Mouse (Mus musculus): ENCODE results near the gene Slc26a5. TPM values are rescaled to one million over a fixed set of nuclear protein-coding genes. Genes with fewer than 3 reads are reported as not detected.

Gene Slc26a5
- total and polyA plus RNA-seq, 2 experiments from 2014 or later: not detected

- Histone ChIP-seq H3K4me1 (ENCODE audit: control insufficient read depth, insufficient read depth) (no peaks in the 10 kb centered on the region), H3K4me2 (ENCODE audit: low read depth, low read length) (no peak overlapping the region), H3K9ac (replicated peaks; ENCODE audit: low read depth, low read length) (no peak overlapping the region), H3K9me3 (replicated peaks; ENCODE audit: control insufficient read depth, low read length) (no peaks in the 10 kb centered on the region), H3K27me3 (ENCODE audit: control insufficient read depth, insufficient read depth, low read length) (no peaks in the 10 kb centered on the region), H3K4me3 (ENCODE audit: low read depth, low read length) (no peak overlapping the region), H3K27ac (ENCODE audit: low read depth) (no peak overlapping the region), H3K36me3 (replicated peaks; ENCODE audit: control insufficient read depth, insufficient read depth, low read length) (no peaks in the 10 kb centered on the region)
- ATAC-seq (ENCODE audit: insufficient read depth, low read depth): no peak
- WGBS: 74% methylated on average over 10 of the region's 10 CpGs
- DNase-seq (ENCODE audit: low spot score): no peak
- TF ChIP-seq EP300 (IDR thresholded peaks at IDR 0.05; ENCODE audit: low read depth) (no peak), CTCF (IDR thresholded peaks at IDR 0.05; ENCODE audit: low read depth) (no peak)
Observed at GRCm38 (mm10) chr5:21810924-21811323, 54.5 kb downstream of the Slc26a5 start.

GRCm38 (mm10) chr5:21804837-21805236 is 60.6 kb downstream of the Slc26a5 start:
- H3K4me2 ChIP-seq (ENCODE audit: low read depth, low read length): no peak overlapping the region
- H3K9me3 ChIP-seq (replicated peaks; ENCODE audit: control insufficient read depth, low read length): no peaks in the 10 kb centered on the region
- DNase-seq (ENCODE audit: low spot score) (no peak), ATAC-seq (ENCODE audit: insufficient read depth, low read depth) (no peak)
- WGBS: 31% methylated on average over 4 of the region's 4 CpGs
- no peaks in the 10 kb centered on the region for H3K4me1 ChIP-seq (ENCODE audit: control insufficient read depth, insufficient read depth)
- H3K9ac ChIP-seq (replicated peaks; ENCODE audit: low read depth, low read length): no peak overlapping the region
- H3K4me3 ChIP-seq (ENCODE audit: low read depth, low read length): no peak overlapping the region
- H3K27me3 ChIP-seq (ENCODE audit: control insufficient read depth, insufficient read depth, low read length): no peaks in the 10 kb centered on the region
- no peak overlapping the region for H3K27ac ChIP-seq (ENCODE audit: low read depth)
- H3K36me3 ChIP-seq (replicated peaks; ENCODE audit: control insufficient read depth, insufficient read depth, low read length): peaks cover 43% of the 10 kb centered on the region
- no peak for TF ChIP-seq EP300 (IDR thresholded peaks at IDR 0.05; ENCODE audit: low read depth)
- no peak for TF ChIP-seq CTCF (IDR thresholded peaks at IDR 0.05; ENCODE audit: low read depth)

DNA sequence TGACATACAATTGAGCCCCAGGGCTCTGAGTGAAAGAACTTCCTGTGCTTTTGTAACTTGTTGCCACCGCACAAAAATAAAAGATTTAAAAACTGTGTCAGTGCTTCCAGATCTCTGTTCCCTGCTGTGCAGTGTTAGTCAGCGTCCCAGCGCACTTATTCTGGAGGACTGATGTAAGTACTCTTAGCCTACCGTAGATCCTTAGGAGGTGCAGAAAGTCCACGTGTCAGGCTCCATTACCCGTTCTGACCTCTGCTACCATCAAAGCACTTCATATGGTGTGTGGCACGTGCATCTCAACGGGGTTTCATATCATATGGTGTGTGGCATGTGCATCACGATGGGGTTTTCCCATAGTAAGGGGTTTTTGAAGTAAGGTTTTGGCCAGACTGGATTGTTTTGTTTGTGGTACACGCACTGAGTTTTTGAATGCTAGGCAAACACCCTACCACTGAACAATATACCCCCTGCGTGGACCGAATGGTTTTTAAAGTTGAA is 61.7 kb downstream of the Slc26a5 start:
- Histone ChIP-seq H3K4me3 (ENCODE audit: low read depth, low read length) (no peak overlapping the region), H3K27me3 (ENCODE audit: control insufficient read depth, insufficient read depth, low read length) (no peaks in the 10 kb centered on the region), H3K36me3 (replicated peaks; ENCODE audit: control insufficient read depth, insufficient read depth, low read length) (peaks cover 53% of the 10 kb centered on the region), H3K9me3 (replicated peaks; ENCODE audit: control insufficient read depth, low read length) (no peaks in the 10 kb centered on the region), H3K27ac (ENCODE audit: low read depth) (no peak overlapping the region), H3K4me1 (ENCODE audit: control insufficient read depth, insufficient read depth) (no peaks in the 10 kb centered on the region), H3K4me2 (ENCODE audit: low read depth, low read length) (no peak overlapping the region), H3K9ac (replicated peaks; ENCODE audit: low read depth, low read length) (no peak overlapping the region)
- ATAC-seq (ENCODE audit: insufficient read depth, low read depth) (no peak), DNase-seq (ENCODE audit: low spot score) (no peak)
- 94% methylated on average over 12 of the region's 12 CpGs for WGBS
- no peak for TF ChIP-seq CTCF (IDR thresholded peaks at IDR 0.05; ENCODE audit: low read depth)
- no peak for TF ChIP-seq EP300 (IDR thresholded peaks at IDR 0.05; ENCODE audit: low read depth)

GRCm38 (mm10) chr5:21802907-21803306 is 62.5 kb downstream of the Slc26a5 start:
- WGBS: 90% methylated on average over 9 of the region's 9 CpGs
- Histone ChIP-seq H3K4me1 (ENCODE audit: control insufficient read depth, insufficient read depth) (no peaks in the 10 kb centered on the region), H3K36me3 (replicated peaks; ENCODE audit: control insufficient read depth, insufficient read depth, low read length) (peaks cover 58% of the 10 kb centered on the region), H3K27me3 (ENCODE audit: control insufficient read depth, insufficient read depth, low read length) (no peaks in the 10 kb centered on the region), H3K9me3 (replicated peaks; ENCODE audit: control insufficient read depth, low read length) (no peaks in the 10 kb centered on the region), H3K27ac (ENCODE audit: low read depth) (no peak overlapping the region), H3K4me3 (ENCODE audit: low read depth, low read length) (no peak overlapping the region), H3K4me2 (ENCODE audit: low read depth, low read length) (no peak overlapping the region), H3K9ac (replicated peaks; ENCODE audit: low read depth, low read length) (no peak overlapping the region)
- TF ChIP-seq CTCF (IDR thresholded peaks at IDR 0.05; ENCODE audit: low read depth) (no peak), EP300 (IDR thresholded peaks at IDR 0.05; ENCODE audit: low read depth) (no peak)
- ATAC-seq (ENCODE audit: insufficient read depth, low read depth): no peak
- DNase-seq (ENCODE audit: low spot score): no peak

DNA sequence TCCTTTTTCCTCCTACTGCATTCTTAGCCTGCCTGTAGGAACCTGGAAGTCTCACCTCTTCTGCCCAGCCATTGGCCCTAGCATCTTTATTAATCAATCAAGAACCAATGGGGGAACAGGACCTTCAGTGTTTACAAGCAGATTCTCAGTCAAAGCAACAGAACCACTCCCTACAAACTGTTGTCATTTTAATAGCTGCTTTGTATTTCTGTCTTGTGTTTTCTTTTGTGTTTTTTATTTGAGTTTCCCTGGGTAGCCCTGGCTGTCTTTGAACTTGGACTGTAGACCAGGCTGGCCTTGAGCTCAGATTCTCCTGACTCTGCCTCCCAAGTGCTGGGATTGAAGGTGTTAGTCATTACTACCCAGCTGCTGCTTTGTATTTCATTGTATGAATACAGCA is 73.2 kb downstream of the Slc26a5 start:
- 0 out of 2 replicates have a peak, but pooled peaks cover 10% of the 10 kb centered on the region for H3K4me1 ChIP-seq (ENCODE audit: control insufficient read depth, insufficient read depth)
- H3K27ac ChIP-seq (ENCODE audit: low read depth): no peak overlapping the region
- H3K36me3 ChIP-seq (replicated peaks; ENCODE audit: control insufficient read depth, insufficient read depth, low read length): peaks cover 42% of the 10 kb centered on the region
- TF ChIP-seq CTCF (IDR thresholded peaks at IDR 0.05; ENCODE audit: low read depth) (no peak), EP300 (IDR thresholded peaks at IDR 0.05; ENCODE audit: low read depth) (no peak)
- H3K9me3 ChIP-seq (replicated peaks; ENCODE audit: control insufficient read depth, low read length): no peaks in the 10 kb centered on the region
- H3K4me2 ChIP-seq (ENCODE audit: low read depth, low read length): no peak overlapping the region
- ATAC-seq (ENCODE audit: insufficient read depth, low read depth) (no peak), DNase-seq (ENCODE audit: low spot score) (no peak)
- H3K4me3 ChIP-seq (ENCODE audit: low read depth, low read length): no peak overlapping the region
- H3K9ac ChIP-seq (replicated peaks; ENCODE audit: low read depth, low read length): no peak overlapping the region
- H3K27me3 ChIP-seq (ENCODE audit: control insufficient read depth, insufficient read depth, low read length): no peaks in the 10 kb centered on the region

GRCm38 (mm10) chr5:21789061-21789460 is 76.3 kb downstream of the Slc26a5 start:
- 0 out of 2 replicates have a peak, but pooled peaks cover 10% of the 10 kb centered on the region for H3K4me1 ChIP-seq (ENCODE audit: control insufficient read depth, insufficient read depth)
- H3K4me3 ChIP-seq (ENCODE audit: low read depth, low read length): no peak overlapping the region
- H3K4me2 ChIP-seq (ENCODE audit: low read depth, low read length): no peak overlapping the region
- no peaks in the 10 kb centered on the region for H3K9me3 ChIP-seq (replicated peaks; ENCODE audit: control insufficient read depth, low read length)
- peaks cover 21% of the 10 kb centered on the region; the same call in 1 of the 2 replicates for H3K36me3 ChIP-seq (replicated peaks; ENCODE audit: control insufficient read depth, insufficient read depth, low read length)
- 60% methylated on average over 5 of the region's 5 CpGs for WGBS
- ATAC-seq (ENCODE audit: insufficient read depth, low read depth) (no peak), DNase-seq (ENCODE audit: low spot score) (no peak)
- H3K9ac ChIP-seq (replicated peaks; ENCODE audit: low read depth, low read length): no peak overlapping the region
- no peak overlapping the region for H3K27ac ChIP-seq (ENCODE audit: low read depth)
- no peak for TF ChIP-seq EP300 (IDR thresholded peaks at IDR 0.05; ENCODE audit: low read depth)
- no peaks in the 10 kb centered on the region for H3K27me3 ChIP-seq (ENCODE audit: control insufficient read depth, insufficient read depth, low read length)
